Mouse (Mus musculus) embryonic facial prominence, embryonic 13.5 days (tissue): Measurements from ENCODE around the gene Actg2. TPM values are rescaled to one million over a fixed set of nuclear protein-coding genes. Genes with fewer than 3 reads are reported as not detected.

Source experiments
- ATAC-seq: fragments of 200-750 bp; cut with Nextera tagmentation; 2 replicates; pipeline ENCODE4 v1.8.0; 2017; ENCODE audit warnings: low read depth; ENCODE audit not compliant: insufficient number of reproducible peaks, insufficient read depth, low FRiP score, low TSS enrichment
- H3K27ac ChIP-seq: fragments of 300-500 bp; sonication (generic); 2 replicates; pipeline ENCODE4 v1.5.1; 2015; ENCODE audit warnings: moderate library complexity, mild to moderate bottlenecking, inconsistent platforms
- H3K27me3 ChIP-seq: fragments of 300-500 bp; sonication (generic); 2 replicates; pipeline ENCODE4 v1.6.1; 2015; ENCODE audit warnings: mild to moderate bottlenecking, inconsistent platforms
- H3K36me3 ChIP-seq: fragments of 300-500 bp; sonication (generic); 2 replicates; pipeline ENCODE4 v1.6.1; 2015; ENCODE audit warnings: mild to moderate bottlenecking, inconsistent platforms
- H3K4me1 ChIP-seq: fragments of 300-500 bp; sonication (generic); 2 replicates; pipeline ENCODE4 v1.6.1; 2015; ENCODE audit warnings: inconsistent platforms
- H3K4me2 ChIP-seq: fragments of 300-500 bp; sonication (generic); 2 replicates; pipeline ENCODE4 v1.6.1; 2015; ENCODE audit warnings: moderate library complexity, mild to moderate bottlenecking, inconsistent platforms
- H3K4me3 ChIP-seq: fragments of 300-500 bp; sonication (generic); 2 replicates; pipeline ENCODE4 v1.5.1; 2015; ENCODE audit warnings: mild to moderate bottlenecking, inconsistent platforms
- H3K9ac ChIP-seq: fragments of 300-500 bp; sonication (generic); 2 replicates; pipeline ENCODE4 v1.6.1; 2015; ENCODE audit warnings: mild to moderate bottlenecking, inconsistent platforms
- H3K9me3 ChIP-seq: fragments of 300-500 bp; sonication (generic); 2 replicates; pipeline ENCODE4 v1.6.1; 2016; ENCODE audit warnings: inconsistent platforms
- WGBS: fragments of 180-500 bp; shearing (Covaris S2); methylation state at CpG from one replicate; pipeline ENCODE4 v1.1.7; 2015; ENCODE audit warnings: mixed read lengths; 5-methylcytosine and 5-hydroxymethylcytosine counted together
- polyA plus RNA-seq: library from polyadenylated mRNA; unstranded; fragments of >200 nt; fragmentation: Nextera tagmentation; extraction: Ambion mirVana; gene quantifications from 2 replicates; pipeline ENCODE4 v1.2.1, GENCODE M21; 2015

Actg2 gene
- polyA plus RNA-seq, 1 experiment from 2014 or later = 3.5 TPM

DNA sequence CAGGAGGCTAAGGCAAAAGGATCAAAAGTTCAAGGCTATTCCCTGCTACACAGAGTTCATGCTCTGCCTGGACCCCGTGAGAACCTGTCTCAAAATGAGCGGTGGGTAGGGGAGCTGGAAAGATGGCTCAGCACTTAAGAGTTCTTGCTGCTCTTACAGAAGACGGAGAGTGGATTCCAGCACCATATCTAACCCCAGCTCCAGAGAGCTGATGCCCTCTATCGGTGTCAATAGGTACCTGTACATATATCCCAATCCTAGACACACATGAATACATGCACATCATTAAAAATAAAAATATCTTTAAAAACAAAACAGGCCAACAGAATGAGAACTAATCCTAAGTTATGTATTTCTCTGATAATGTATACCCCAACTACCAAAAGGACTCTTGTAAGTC, 57.8 kb downstream of the Actg2 start:
- H3K9ac ChIP-seq = no peak overlapping the region
- no peak overlapping the region for H3K4me3 ChIP-seq
- ATAC-seq = no peak
- no peaks in the 10 kb centered on the region for H3K4me1 ChIP-seq
- H3K9me3 ChIP-seq = no peaks in the 10 kb centered on the region
- 70% methylated on average over 4 of the region's 4 CpGs for WGBS
- no peaks in the 10 kb centered on the region for H3K27me3 ChIP-seq
- peaks cover 56% of the 10 kb centered on the region for H3K36me3 ChIP-seq
- H3K27ac ChIP-seq = no peak overlapping the region
- no peak overlapping the region for H3K4me2 ChIP-seq

GRCm38 (mm10) chr6:83475431-83475830, 60.6 kb downstream of the Actg2 start:
- no peak for ATAC-seq
- Histone ChIP-seq H3K4me2 (no peak overlapping the region), H3K27me3 (no peaks in the 10 kb centered on the region), H3K36me3 (peaks cover 29% of the 10 kb centered on the region), H3K27ac (no peak overlapping the region), H3K9ac (no peak overlapping the region), H3K9me3 (no peaks in the 10 kb centered on the region), H3K4me3 (no peak overlapping the region), H3K4me1 (no peaks in the 10 kb centered on the region)
- 77% methylated on average over 7 of the region's 7 CpGs for WGBS

GRCm38 (mm10) chr6:83473240-83473639, 62.8 kb downstream of the Actg2 start:
- ATAC-seq = no peak
- WGBS = 80% methylated on average over 9 of the region's 9 CpGs
- H3K27ac ChIP-seq = no peak overlapping the region

DNA sequence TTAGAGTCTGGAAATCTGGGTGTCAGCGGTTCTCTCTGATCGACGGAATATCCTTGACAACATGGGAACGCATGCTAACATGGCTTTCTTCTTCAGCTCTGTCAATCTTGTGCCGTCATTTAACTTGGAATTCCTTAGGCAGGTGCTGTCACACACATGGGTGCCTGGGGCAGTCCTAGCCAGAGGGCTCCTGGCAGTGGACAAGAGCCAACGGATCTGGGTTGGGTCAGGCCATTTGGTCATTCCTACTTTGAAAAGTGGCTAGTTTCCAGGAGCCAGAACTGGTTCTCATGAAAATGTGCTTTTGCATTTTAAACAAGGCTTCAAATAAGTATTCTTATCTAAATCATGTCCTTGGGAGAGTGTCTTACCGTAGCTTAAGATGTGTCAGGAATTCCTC, 64.3 kb downstream of the Actg2 start:
- H3K27me3 ChIP-seq = no peaks in the 10 kb centered on the region
- H3K4me1 ChIP-seq = no peaks in the 10 kb centered on the region
- no peaks in the 10 kb centered on the region for H3K9me3 ChIP-seq
- no peak overlapping the region for H3K9ac ChIP-seq
- no peak for ATAC-seq
- WGBS = 80% methylated on average over 7 of the region's 7 CpGs
- H3K4me2 ChIP-seq = no peak overlapping the region
- peaks cover 2% of the 10 kb centered on the region; the same call in 1 of the 2 replicates for H3K36me3 ChIP-seq
- H3K4me3 ChIP-seq = no peak overlapping the region
- H3K27ac ChIP-seq = no peak overlapping the region

More at GRCm38 (mm10) chr6:83473240-83473639, 62.8 kb downstream of the Actg2 start:
- no peaks in the 10 kb centered on the region for H3K9me3 ChIP-seq
- H3K9ac ChIP-seq = no peak overlapping the region
- H3K27me3 ChIP-seq = no peaks in the 10 kb centered on the region
- no peaks in the 10 kb centered on the region for H3K4me1 ChIP-seq
- peaks cover 9% of the 10 kb centered on the region; the same call in 1 of the 2 replicates for H3K36me3 ChIP-seq
- no peak overlapping the region for H3K4me3 ChIP-seq
- no peak overlapping the region for H3K4me2 ChIP-seq

DNA sequence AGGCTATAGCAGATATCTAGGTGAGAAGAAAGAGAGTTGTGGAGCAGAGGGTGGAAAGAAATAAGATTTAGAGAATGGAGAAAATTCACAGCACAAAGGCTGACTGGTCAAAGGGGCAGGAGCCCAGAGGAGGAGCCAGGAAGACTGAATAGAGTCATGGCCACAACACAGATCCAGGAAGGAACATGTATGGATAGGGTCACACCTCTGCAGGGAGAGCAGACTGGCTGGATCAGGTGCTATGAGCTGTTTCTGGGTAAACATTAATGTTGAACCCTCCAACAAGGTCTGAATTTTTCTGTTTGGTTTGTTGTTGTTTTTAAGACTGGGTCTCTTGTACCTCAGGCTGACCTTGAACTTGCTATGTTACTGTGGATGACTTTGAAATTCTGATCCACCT, 72.1 kb downstream of the Actg2 start:
- H3K27ac ChIP-seq = no peak overlapping the region
- H3K4me1 ChIP-seq = no peaks in the 10 kb centered on the region; the same call in 1 of the 2 replicates
- no peaks in the 10 kb centered on the region for H3K36me3 ChIP-seq
- H3K9me3 ChIP-seq = no peaks in the 10 kb centered on the region; the same call in 1 of the 2 replicates
- no peak overlapping the region for H3K4me2 ChIP-seq
- H3K9ac ChIP-seq = no peak overlapping the region
- H3K27me3 ChIP-seq = no peaks in the 10 kb centered on the region
- ATAC-seq = no peak
- no peak overlapping the region for H3K4me3 ChIP-seq

Other genes starting within 250 kb of the Actg2 start
- 36.3 and 37.0 TPM in 2 replicates for gene Mthfd2, start 210.4 kb downstream of the Actg2 start, polyA plus RNA-seq
- gene Mob1a, start 210.2 kb downstream of the Actg2 start, polyA plus RNA-seq = 60.1 and 65.1 TPM in 2 replicates
- gene Bola3, start 187.1 kb downstream of the Actg2 start, polyA plus RNA-seq = 115 and 121 TPM in 2 replicates
- gene Tet3, start 77.2 kb downstream of the Actg2 start, polyA plus RNA-seq = 47.0 and 59.6 TPM in 2 replicates
- 89.5 and 100.0 TPM in 2 replicates for gene Dguok, start 29.3 kb downstream of the Actg2 start, polyA plus RNA-seq
- gene Stambp, start 36.5 kb upstream of the Actg2 start, polyA plus RNA-seq = 23.0 and 26.3 TPM in 2 replicates
- gene Clec4f, start 119.9 kb upstream of the Actg2 start, polyA plus RNA-seq = 0.28 TPM in 1 of 2 replicates, not detected in the other
- gene Cd207, start 141.6 kb upstream of the Actg2 start, polyA plus RNA-seq = not detected in 2 replicates
- gene Vax2, start 175.0 kb upstream of the Actg2 start, polyA plus RNA-seq = not detected in 2 replicates
- gene Atp6v1b1, start 206.7 kb upstream of the Actg2 start, polyA plus RNA-seq = 1.1 and 2.1 TPM in 2 replicates
- 0.15 and 0.30 TPM in 2 replicates for gene Ankrd53, start 226.4 kb upstream of the Actg2 start, polyA plus RNA-seq
- 91.3 and 99.5 TPM in 2 replicates for gene Tex261, start 239.5 kb upstream of the Actg2 start, polyA plus RNA-seq